Mouse (Mus musculus) liver, embryonic 14.5 days (tissue): ENCODE results near the gene Papln. TPM values are rescaled to one million over a fixed set of nuclear protein-coding genes. Genes with fewer than 3 reads are reported as not detected.

ENCODE experiments used
- ATAC-seq: fragments of 200-750 bp; cut with Nextera tagmentation; 2 replicates; pipeline ENCODE4 v1.8.0; 2017; ENCODE audit warnings: moderate number of reproducible peaks, mild to moderate bottlenecking, moderate library complexity; ENCODE audit not compliant: insufficient read depth
- DNase-seq, 3 experiments: peaks; one replicate each; pipeline ENCODE4 v3.0.0-alpha.2; 2012 to 2013; ENCODE audit warnings: low read depth in 3 of 3, low spot score in 3 of 3
- H3K27ac ChIP-seq: fragments of 300-500 bp; sonication (generic); 2 replicates; pipeline ENCODE4 v1.5.1; 2014; ENCODE audit warnings: moderate library complexity, mild to moderate bottlenecking, control low read depth, inconsistent platforms
- H3K27me3 ChIP-seq: fragments of 300-500 bp; sonication (generic); 2 replicates; pipeline ENCODE4 v1.6.1; 2014; ENCODE audit warnings: mild to moderate bottlenecking, low read length, moderate library complexity; ENCODE audit not compliant: control insufficient read depth, insufficient read depth
- H3K36me3 ChIP-seq: fragments of 300-500 bp; sonication (generic); replicated peaks from 2 replicates; pipeline ENCODE4 v1.6.1; 2014; ENCODE audit warnings: low read depth; ENCODE audit not compliant: control insufficient read depth, insufficient read depth
- H3K4me1 ChIP-seq, 2 experiments: fragments of 200-500 bp in 1 of 2; fragments of 300-500 bp in 1 of 2; sonication (generic) in 1 of 2; replicated peaks; 2 replicates each; pipeline ENCODE4 v1.6.1; 2012 to 2014; ENCODE audit warnings: antibody characterized with exemption in 1 of 2, inconsistent platforms in 1 of 2, low read length in 1 of 2; ENCODE audit not compliant: control insufficient read depth in 2 of 2, insufficient read depth in 2 of 2
- H3K4me2 ChIP-seq: fragments of 300-500 bp; sonication (generic); 2 replicates; pipeline ENCODE4 v1.6.1; 2014; ENCODE audit warnings: low read depth, mild to moderate bottlenecking, control low read depth, moderate library complexity
- H3K4me3 ChIP-seq, 2 experiments: fragments of 200-500 bp in 1 of 2; fragments of 300-500 bp in 1 of 2; sonication (generic) in 1 of 2; 2 replicates each; pipeline ENCODE4 v1.5.1; 2012 to 2014; ENCODE audit warnings: low read depth in 2 of 2, low read length in 2 of 2, mild to moderate bottlenecking in 2 of 2, control low read depth in 1 of 2, inconsistent platforms in 1 of 2, moderate library complexity in 1 of 2; ENCODE audit not compliant: insufficient read depth in 1 of 2
- H3K9ac ChIP-seq: fragments of 300-500 bp; sonication (generic); replicated peaks from 2 replicates; pipeline ENCODE4 v1.6.1; 2014; ENCODE audit warnings: mild to moderate bottlenecking, control low read depth, moderate library complexity
- H3K9me3 ChIP-seq: fragments of 300-500 bp; sonication (generic); 2 replicates; pipeline ENCODE4 v1.6.1; 2016; ENCODE audit warnings: low read length, mixed read lengths; ENCODE audit not compliant: control insufficient read depth
- CTCF ChIP-seq: IDR thresholded peaks from 2 replicates; pipeline ENCODE4 v1.5.1; 2016; ENCODE audit warnings: antibody characterized with exemption, low read depth, control low read depth
- EP300 ChIP-seq: IDR thresholded peaks from 2 replicates; pipeline ENCODE4 v1.6.1; 2016; ENCODE audit warnings: antibody characterized with exemption, low read depth
- WGBS: fragments of 180-500 bp; shearing (Covaris S2); extraction: QIAGEN DNeasy Blood & Tissue Kit; methylation state at CpG from one replicate; pipeline ENCODE4 v1.1.7; 2014; ENCODE audit not compliant: insufficient replicate concordance; 5-methylcytosine and 5-hydroxymethylcytosine counted together
- polyA plus RNA-seq, 2 experiments: library from polyadenylated mRNA; depleted of rRNA in 1 of 2; stranded (reverse) in 1 of 2; unstranded in 1 of 2; fragments of >200 nt; fragmentation: Nextera tagmentation in 1 of 2; extraction: Ambion mirVana in 1 of 2; gene quantifications; 2 replicates each; pipeline versions ENCODE4 v1.2.1 to v1.2.3; 2012 to 2014

The Papln gene
- polyA plus RNA-seq (2012; rRNA removed) (1.2 and 1.7 TPM in 2 replicates), polyA plus RNA-seq (2014; fragmentation: Nextera tagmentation; extraction: Ambion mirVana) (0.27 and 0.81 TPM in 2 replicates)

- DNase-seq (no peak), ATAC-seq (no peak)
- H3K9ac ChIP-seq: no peak within 1 kb of the TSS
- no peaks in the 10 kb centered on the region for H3K9me3 ChIP-seq
- peaks cover 0 to 6% of the 10 kb centered on the region in 2 experiments; a peak in 2 of 4 replicates for H3K4me1 ChIP-seq
- TF ChIP-seq EP300: no peak
- TF ChIP-seq CTCF: no peak
- 8% methylated on average over 31 of the region's 31 CpGs for WGBS
- no peaks in the 10 kb centered on the region for H3K36me3 ChIP-seq
- H3K4me2 ChIP-seq: peak within 1 kb of the TSS; percentile 53
- H3K4me3 ChIP-seq: peak within 1 kb of the TSS; percentile 11 to 34
- H3K27me3 ChIP-seq: peaks cover 14% of the 10 kb centered on the region
- H3K27ac ChIP-seq: no peak within 1 kb of the TSS
Observed at GRCm38 (mm10) chr12:83763311-83764043, at the start of gene Papln. Papln (plus strand) TSS chr12:83763634.

- no peak for ATAC-seq
- Histone ChIP-seq H3K9me3 (no peaks in the 10 kb centered on the region), H3K4me3 (no peak overlapping the region), H3K4me2 (no peak overlapping the region), H3K36me3 (peaks cover 20% of the 10 kb centered on the region), H3K27ac (no peak overlapping the region), H3K9ac (no peak overlapping the region), H3K4me1 (peaks cover 2 to 5% of the 10 kb centered on the region in 2 experiments), H3K27me3 (no peaks in the 10 kb centered on the region)
- TF ChIP-seq CTCF (peak; percentile 55), EP300 (no peak)
- DNase-seq: no peak
- 46% methylated on average over 2 of the region's 2 CpGs for WGBS
Observed at GRCm38 (mm10) chr12:83713749-83714148, 49.7 kb upstream of the Papln start.

- no peak for DNase-seq
- H3K36me3 ChIP-seq: peaks cover 36% of the 10 kb centered on the region
- no peak overlapping the region for H3K27ac ChIP-seq
Observed at GRCm38 (mm10) chr12:83716416-83717184, 46.8 kb upstream of the Papln start.

GRCm38 (mm10) chr12:83719431-83719830 lies 44.0 kb upstream of the Papln start:
- no peak overlapping the region for H3K27ac ChIP-seq
- ATAC-seq: no peak
- H3K36me3 ChIP-seq: peaks cover 41% of the 10 kb centered on the region
- no peaks in the 10 kb centered on the region for H3K27me3 ChIP-seq
- no peak overlapping the region for H3K4me2 ChIP-seq
- no peak overlapping the region for H3K4me3 ChIP-seq
- WGBS: 79% methylated on average over 1 of the region's 1 CpGs
- no peak for DNase-seq
- TF ChIP-seq CTCF: no peak
- no peak for TF ChIP-seq EP300
- H3K9me3 ChIP-seq: no peaks in the 10 kb centered on the region
- no peak overlapping the region for H3K9ac ChIP-seq
- H3K4me1 ChIP-seq: no peaks in the 10 kb centered on the region

More at GRCm38 (mm10) chr12:83716416-83717184, 46.8 kb upstream of the Papln start:
- ATAC-seq: no peak
- TF ChIP-seq EP300: no peak
- no peak for TF ChIP-seq CTCF
- WGBS: 87% methylated on average over 15 of the region's 15 CpGs
- H3K9me3 ChIP-seq: no peaks in the 10 kb centered on the region
- no peak overlapping the region for H3K9ac ChIP-seq
- no peak overlapping the region for H3K4me3 ChIP-seq
- H3K27me3 ChIP-seq: no peaks in the 10 kb centered on the region
- no peaks in the 10 kb centered on the region for H3K4me1 ChIP-seq
- H3K4me2 ChIP-seq: no peak overlapping the region

GRCm38 (mm10) chr12:83721281-83721680 lies 42.2 kb upstream of the Papln start:
- Histone ChIP-seq H3K36me3 (peaks cover 38% of the 10 kb centered on the region), H3K4me3 (no peak overlapping the region), H3K27ac (no peak overlapping the region), H3K4me1 (no peaks in the 10 kb centered on the region), H3K27me3 (no peaks in the 10 kb centered on the region), H3K4me2 (no peak overlapping the region), H3K9ac (no peak overlapping the region), H3K9me3 (no peaks in the 10 kb centered on the region)
- ATAC-seq (no peak), DNase-seq (no peak)
- TF ChIP-seq EP300 (no peak), CTCF (no peak)
- WGBS: 75% methylated on average over 6 of the region's 6 CpGs
